Mouse (Mus musculus): ENCODE results near the gene Gpr4. TPM values are rescaled to one million over a fixed set of nuclear protein-coding genes. Genes with fewer than 3 reads are reported as not detected.

The Gpr4 gene
- polyA plus RNA-seq, 1 experiment: not detected

DNA sequence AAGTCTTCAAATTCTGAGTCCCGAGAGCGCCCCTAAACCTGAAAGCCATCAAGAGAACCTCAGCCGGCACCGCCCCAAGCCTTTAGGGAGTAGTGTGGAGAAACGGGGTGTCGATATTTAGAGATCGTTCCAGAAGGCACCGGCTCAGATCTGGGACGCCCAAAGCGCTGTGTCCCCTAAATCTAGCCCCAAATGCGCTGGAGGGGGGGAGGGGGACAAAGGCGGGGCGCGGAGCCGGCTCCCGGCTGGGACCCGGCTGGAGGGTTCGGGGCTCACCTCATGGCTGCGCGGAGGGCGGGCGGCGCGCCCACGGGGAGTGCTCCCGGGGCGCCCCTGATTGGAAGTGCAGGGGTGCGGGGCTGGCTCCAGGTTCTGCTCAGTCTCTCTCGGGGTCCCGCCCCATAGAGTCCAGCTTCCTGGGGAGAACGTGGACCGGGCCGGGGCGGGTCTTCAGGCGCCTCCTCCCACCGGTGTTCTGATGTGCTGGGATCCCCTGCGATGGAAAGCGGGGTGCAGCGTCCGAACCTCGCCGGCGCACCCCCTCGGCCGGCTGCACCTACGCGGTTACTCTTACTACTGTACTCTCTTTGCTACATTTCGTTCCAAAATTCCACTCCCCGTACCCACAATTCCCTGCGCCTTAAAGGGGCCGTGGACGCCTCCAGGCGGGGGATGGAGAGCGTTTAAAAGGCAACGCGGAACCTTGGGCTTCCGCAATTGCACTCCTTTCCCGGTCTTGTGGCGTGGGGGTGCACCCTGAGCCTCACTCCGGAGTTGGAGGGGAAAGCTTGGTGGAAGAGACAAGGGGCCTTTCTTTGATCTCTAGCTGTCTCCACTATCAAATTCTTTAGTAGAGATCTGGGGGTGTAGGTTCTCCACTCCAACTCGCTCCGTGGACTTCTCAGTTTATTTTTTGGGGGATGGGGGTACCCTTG, 59.2 kb downstream of the Gpr4 start, which contains the start of gene Vasp:
Vasp (minus strand) TSS at position 580 of the 935 bp plus-strand sequence.
- H3K27me3 ChIP-seq (ENCODE audit: control insufficient read depth): no peaks in the 10 kb centered on the region; the same call in 1 of the 2 replicates
- TF ChIP-seq GATA1 (IDR thresholded peaks at IDR 0.05; ENCODE audit: low read length) (no peak), TAL1 (IDR thresholded peaks at IDR 0.05; ENCODE audit: low read length) (no peak)
- peaks cover 24% of the 10 kb centered on the region for H3K36me3 ChIP-seq (ENCODE audit: control insufficient read depth)
- H3K4me3 ChIP-seq (replicated peaks): peak within 1 kb of the TSS; percentile 93
- peaks cover 3% of the 10 kb centered on the region; the same call in 1 of the 2 replicates for H3K9me3 ChIP-seq (ENCODE audit: control insufficient read depth, low read length)
- H3K4me1 ChIP-seq (ENCODE audit: control insufficient read depth): peaks cover 75% of the 10 kb centered on the region

- Histone ChIP-seq H3K4me3 (replicated peaks) (peak overlapping the region; percentile 93), H3K9me3 (ENCODE audit: control insufficient read depth, low read length) (peaks cover 3% of the 10 kb centered on the region; the same call in 1 of the 2 replicates), H3K36me3 (ENCODE audit: control insufficient read depth) (peaks cover 18% of the 10 kb centered on the region), H3K27me3 (ENCODE audit: control insufficient read depth) (peaks cover 5% of the 10 kb centered on the region), H3K4me1 (ENCODE audit: control insufficient read depth) (peaks cover 68% of the 10 kb centered on the region)
- TF ChIP-seq GATA1 (IDR thresholded peaks at IDR 0.05; ENCODE audit: low read length) (no peak), TAL1 (IDR thresholded peaks at IDR 0.05; ENCODE audit: low read length) (no peak)
Observed at GRCm38 (mm10) chr7:19272173-19272764, 59.9 kb downstream of the Gpr4 start.

Other genes with a start within 250 kb of the Gpr4 start
- gene Nanos2, start 225.1 kb upstream of the Gpr4 start, polyA plus RNA-seq (2012): not detected in 2 replicates
- gene Mypop, start 221.3 kb upstream of the Gpr4 start, polyA plus RNA-seq (2012): 0.02 TPM in 1 of 2 replicates, not detected in the other
- 5.0 and 5.5 TPM in 2 replicates for gene Irf2bp1, start 208.5 kb upstream of the Gpr4 start, polyA plus RNA-seq (2012)
- 0.05 and 0.07 TPM in 2 replicates for gene Foxa3, start 189.0 kb upstream of the Gpr4 start, polyA plus RNA-seq (2012)
- gene Sympk, start 188.2 kb upstream of the Gpr4 start, polyA plus RNA-seq (2012): 21.6 and 22.6 TPM in 2 replicates
- 0.06 TPM in 1 of 2 replicates, not detected in the other for gene Rsph6a, start 157.8 kb upstream of the Gpr4 start, polyA plus RNA-seq (2012)
- gene Dmwd, start 136.3 kb upstream of the Gpr4 start, polyA plus RNA-seq (2012): 8.5 and 10.2 TPM in 2 replicates
- 6.0 TPM in 2 replicates for gene Dmpk, start 128.7 kb upstream of the Gpr4 start, polyA plus RNA-seq (2012)
- gene Six5, start 117.9 kb upstream of the Gpr4 start, polyA plus RNA-seq (2012): 0.23 and 0.34 TPM in 2 replicates
- 0.05 TPM in 1 of 2 replicates, not detected in the other for gene Gm4969, start 94.2 kb upstream of the Gpr4 start, polyA plus RNA-seq (2012)
- 1.9 TPM in 2 replicates for gene Fbxo46, start 92.7 kb upstream of the Gpr4 start, polyA plus RNA-seq (2012)
- 0.61 and 0.66 TPM in 2 replicates for gene Qpctl, start 63.2 kb upstream of the Gpr4 start, polyA plus RNA-seq (2012)
- 9.5 and 12.3 TPM in 2 replicates for gene Snrpd2, start 62.8 kb upstream of the Gpr4 start, polyA plus RNA-seq (2012)
- gene Gipr, start 46.4 kb upstream of the Gpr4 start, polyA plus RNA-seq (2012): not detected in 2 replicates
- 0.25 and 0.57 TPM in 2 replicates for gene Eml2, start 36.1 kb upstream of the Gpr4 start, polyA plus RNA-seq (2012)
- 2.1 and 2.3 TPM in 2 replicates for gene Opa3, start 15.8 kb downstream of the Gpr4 start, polyA plus RNA-seq (2012)
- gene Vasp, start 59.3 kb downstream of the Gpr4 start, polyA plus RNA-seq (2012): 17.7 TPM in 2 replicates
- gene Ppm1n, start 67.5 kb downstream of the Gpr4 start, polyA plus RNA-seq (2012): not detected in 2 replicates
- gene Rtn2, start 70.1 kb downstream of the Gpr4 start, polyA plus RNA-seq (2012): 0.29 and 0.44 TPM in 2 replicates
- gene Fosb, start 97.5 kb downstream of the Gpr4 start, polyA plus RNA-seq (2012): 7.8 and 8.8 TPM in 2 replicates
- 3.4 and 3.6 TPM in 2 replicates for gene Ercc1, start 132.2 kb downstream of the Gpr4 start, polyA plus RNA-seq (2012)
- gene Cd3eap, start 146.9 kb downstream of the Gpr4 start, polyA plus RNA-seq (2012): 0.70 and 0.83 TPM in 2 replicates
- gene Ppp1r13l, start 147.2 kb downstream of the Gpr4 start, polyA plus RNA-seq (2012): 0.96 and 1.0 TPM in 2 replicates
- 1.4 and 1.6 TPM in 2 replicates for gene Ercc2, start 169.5 kb downstream of the Gpr4 start, polyA plus RNA-seq (2012)
- not detected in 2 replicates for gene Klc3, start 191.6 kb downstream of the Gpr4 start, polyA plus RNA-seq (2012)
- gene Ckm, start 192.2 kb downstream of the Gpr4 start, polyA plus RNA-seq (2012): not detected in 2 replicates
- gene Mark4, start 246.3 kb downstream of the Gpr4 start, polyA plus RNA-seq (2012): 0.45 and 0.52 TPM in 2 replicates